Mouse (Mus musculus) left cerebral cortex, postnatal 25 days (tissue): Measurements from ENCODE around the gene H2-M10.6. TPM values are rescaled to one million over a fixed set of nuclear protein-coding genes. Genes with fewer than 3 reads are reported as not detected.

Experiments
- DNase-seq, 2 experiments: peaks; one replicate each; pipeline ENCODE4 v3.0.0; 2022; ENCODE audit warnings: low spot score in 2 of 2, mixed read lengths in 1 of 2
- intact Hi-C: fragments of 180-260 bp; cut with DNase I; formaldehyde crosslinking; loops from one replicate; pipeline ENCODE4 v1.15.1; 2025
- total RNA-seq, 2 experiments: library from RNA; stranded (reverse); gene quantifications; 2 replicates each; pipeline ENCODE4 v1.2.3; 2021

Gene H2-M10.6
- total RNA-seq, 2 experiments from 2014 or later = not detected

GRCm38 (mm10) chr17:36836874-36837647 lies 25.1 kb downstream of the H2-M10.6 start, which contains the start of gene Trim26:
Trim26 (plus strand) TSS chr17:36837134.
- peak; percentile 96 to 99 for DNase-seq
- intact Hi-C loops = loop anchor here (1.0 kb wide), 1 partner anchor 11 kb away; no protein-coding TSS in a partner anchor

- intact Hi-C loops = no loop called here
- DNase-seq = no peak
Observed at GRCm38 (mm10) chr17:36839001-36839400, 27.0 kb downstream of the H2-M10.6 start.

- intact Hi-C loops = no loop called here
- no peak for DNase-seq
Observed at GRCm38 (mm10) chr17:36839931-36840330, 28.0 kb downstream of the H2-M10.6 start.

- intact Hi-C loops = no loop called here
- no peak for DNase-seq
Observed at GRCm38 (mm10) chr17:36840961-36841445, 29.0 kb downstream of the H2-M10.6 start.

GRCm38 (mm10) chr17:36843696-36844095 lies 31.7 kb downstream of the H2-M10.6 start:
- no peak for DNase-seq

GRCm38 (mm10) chr17:36844286-36844719 lies 32.3 kb downstream of the H2-M10.6 start:
- DNase-seq = no peak
- intact Hi-C loops = no loop called here

More at GRCm38 (mm10) chr17:36843696-36844095, 31.7 kb downstream of the H2-M10.6 start:
- intact Hi-C loops = no loop called here

GRCm38 (mm10) chr17:36844725-36845124 lies 32.8 kb downstream of the H2-M10.6 start:
- intact Hi-C loops = no loop called here

GRCm38 (mm10) chr17:36848911-36849310 lies 36.9 kb downstream of the H2-M10.6 start:
- intact Hi-C loops = no loop called here
- DNase-seq = no peak

More at GRCm38 (mm10) chr17:36844725-36845124, 32.8 kb downstream of the H2-M10.6 start:
- no peak for DNase-seq

GRCm38 (mm10) chr17:36849992-36850391 lies 38.0 kb downstream of the H2-M10.6 start:
- intact Hi-C loops = no loop called here
- no peak for DNase-seq

- intact Hi-C loops = no loop called here
- DNase-seq = no peak
Observed at GRCm38 (mm10) chr17:36851200-36851599, 39.2 kb downstream of the H2-M10.6 start.

GRCm38 (mm10) chr17:36851627-36852026 lies 39.7 kb downstream of the H2-M10.6 start:
- no peak for DNase-seq
- intact Hi-C loops = no loop called here

GRCm38 (mm10) chr17:36855484-36855883 lies 43.5 kb downstream of the H2-M10.6 start:
- DNase-seq = no peak
- intact Hi-C loops = no loop called here

- intact Hi-C loops = no loop called here
- DNase-seq = no peak
Observed at GRCm38 (mm10) chr17:36856236-36856635, 44.3 kb downstream of the H2-M10.6 start.

GRCm38 (mm10) chr17:36858181-36858580 lies 46.2 kb downstream of the H2-M10.6 start:
- intact Hi-C loops = no loop called here
- DNase-seq = no peak

- intact Hi-C loops = no loop called here
- no peak for DNase-seq
Observed at GRCm38 (mm10) chr17:36861680-36862079, 49.7 kb downstream of the H2-M10.6 start.

Other genes starting within 250 kb of the H2-M10.6 start
- not detected for gene H2-M9, start 169.5 kb upstream of the H2-M10.6 start, total RNA-seq
- not detected for gene H2-M1, start 140.0 kb upstream of the H2-M10.6 start, total RNA-seq
- not detected for gene H2-M10.5, start 39.3 kb upstream of the H2-M10.6 start, total RNA-seq
- gene Trim26, start 25.0 kb downstream of the H2-M10.6 start, total RNA-seq = 10 to 100 TPM; 21.0 to 23.1 TPM
- gene Trim15, start 55.0 kb downstream of the H2-M10.6 start, total RNA-seq = not detected
- gene Trim10, start 57.4 kb downstream of the H2-M10.6 start, total RNA-seq = not detected
- gene Trim40, start 78.0 kb downstream of the H2-M10.6 start, total RNA-seq = not detected
- gene Trim31, start 85.9 kb downstream of the H2-M10.6 start, total RNA-seq = not detected
- gene Rnf39, start 130.7 kb downstream of the H2-M10.6 start, total RNA-seq = 1 to 10 TPM; 5.4 to 7.4 TPM
- 100 to 1,000 TPM; 119 to 132 TPM for gene Ppp1r11, start 139.6 kb downstream of the H2-M10.6 start, total RNA-seq
- 10 to 100 TPM; 29.8 to 34.5 TPM for gene Znrd1, start 146.4 kb downstream of the H2-M10.6 start, total RNA-seq
- 1 to 10 TPM; 5.0 to 5.2 TPM for gene Znrd1as, start 146.4 kb downstream of the H2-M10.6 start, total RNA-seq
- gene 2410137M14Rik, start 169.1 kb downstream of the H2-M10.6 start, total RNA-seq = under 1 TPM in 1 of 2 experiments, not detected in 1; 0.66 TPM
- 1 to 10 TPM; 1.6 to 1.7 TPM for gene H2-M5, start 177.4 kb downstream of the H2-M10.6 start, total RNA-seq
- 10 to 100 TPM; 14.5 to 17.6 TPM for gene Zfp57, start 189.0 kb downstream of the H2-M10.6 start, total RNA-seq
- 10 to 100 TPM; 51.6 to 68.2 TPM for gene Mog, start 211.2 kb downstream of the H2-M10.6 start, total RNA-seq
- 100 to 1,000 TPM; 670 to 698 TPM for gene Gabbr1, start 233.8 kb downstream of the H2-M10.6 start, total RNA-seq